Mouse (Mus musculus): Measurements from ENCODE around the gene Ggta1. TPM values are rescaled to one million over a fixed set of nuclear protein-coding genes. Genes with fewer than 3 reads are reported as not detected.

Gene Ggta1
- polyA plus RNA-seq, 1 experiment from 2014 or later, result 30.4 TPM

DNA sequence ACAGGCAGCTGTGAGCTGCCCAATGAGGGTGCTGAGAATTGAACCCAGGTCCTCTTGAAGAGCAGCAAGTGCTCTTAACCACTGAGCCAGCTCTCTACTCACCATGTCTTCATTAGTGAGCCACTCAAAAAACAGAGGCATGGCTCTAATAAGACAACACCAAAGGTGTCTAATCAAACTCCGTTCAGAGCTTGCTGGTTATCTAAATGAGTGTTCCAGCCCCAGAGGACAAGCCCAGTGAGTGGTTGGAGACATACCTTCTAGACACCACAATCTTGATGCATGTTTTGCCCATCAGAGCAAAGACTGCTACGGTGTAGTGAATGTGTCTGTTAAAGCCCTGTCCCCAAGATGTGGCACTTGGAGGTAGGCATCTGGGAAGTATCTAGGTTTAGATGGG is 43.4 kb downstream of the Ggta1 start:
- peaks cover 12% of the 10 kb centered on the region; the same call in 1 of the 2 replicates for H3K4me1 ChIP-seq
- 87% methylated on average over 2 of the region's 2 CpGs for WGBS
- H3K4me3 ChIP-seq, result no peak overlapping the region
- H3K27ac ChIP-seq, result no peak overlapping the region
- peaks cover 5% of the 10 kb centered on the region for H3K9me3 ChIP-seq
- peaks cover 72% of the 10 kb centered on the region for H3K36me3 ChIP-seq
- DNase-seq (ENCODE audit: low spot score), result no peak
- H3K27me3 ChIP-seq (ENCODE audit: insufficient read depth, poor library complexity, severe bottlenecking), result no peaks in the 10 kb centered on the region

DNA sequence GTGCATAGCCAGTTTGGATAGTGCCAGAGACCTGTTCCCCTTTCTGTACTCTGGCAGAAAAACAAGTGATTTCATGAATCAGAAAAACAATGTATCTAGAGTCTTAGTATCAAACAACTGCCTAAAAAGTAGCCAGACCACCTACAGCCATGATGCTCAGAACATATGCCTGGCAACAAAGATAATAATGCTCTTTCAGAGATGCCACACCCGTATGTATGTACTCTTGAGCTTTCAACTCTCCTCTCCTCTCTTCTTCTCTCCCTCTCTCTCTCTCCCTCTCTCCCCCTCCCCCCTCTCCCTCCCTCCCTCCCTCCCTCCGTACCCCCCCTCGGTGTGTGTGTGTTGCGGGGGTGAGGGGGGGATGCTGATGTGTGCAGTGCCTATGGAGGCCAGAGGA is 43.8 kb downstream of the Ggta1 start:
- no peak overlapping the region for H3K27ac ChIP-seq
- 91% methylated on average over 4 of the region's 4 CpGs for WGBS
- H3K36me3 ChIP-seq, result peaks cover 68% of the 10 kb centered on the region

DNA sequence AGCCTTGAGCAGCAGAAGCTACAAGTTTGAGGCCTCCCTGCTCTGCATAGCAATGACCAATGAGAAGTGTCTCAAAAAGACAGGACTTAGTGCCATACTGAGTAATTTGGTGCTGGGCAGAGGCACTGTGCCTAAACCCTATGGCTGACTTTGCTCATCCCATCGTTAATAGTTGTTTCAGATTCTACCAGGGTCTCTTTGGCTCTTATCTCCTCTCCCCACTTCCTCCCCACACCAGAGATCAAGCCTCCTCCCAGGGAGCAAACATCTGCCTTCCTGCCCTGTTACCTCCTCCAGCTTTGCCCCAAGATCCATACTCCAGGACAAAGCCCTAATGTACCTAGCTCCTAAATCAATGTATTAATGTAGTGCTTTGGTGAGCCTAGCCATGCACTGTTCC is 45.8 kb downstream of the Ggta1 start:
- Histone ChIP-seq H3K4me1 (peaks cover 22% of the 10 kb centered on the region; the same call in 1 of the 2 replicates), H3K9me3 (peaks cover 5% of the 10 kb centered on the region), H3K4me3 (no peak overlapping the region), H3K27ac (no peak overlapping the region), H3K36me3 (peaks cover 62% of the 10 kb centered on the region), H3K27me3 (ENCODE audit: insufficient read depth, poor library complexity, severe bottlenecking) (no peaks in the 10 kb centered on the region)
- 33% methylated on average over 1 of the region's 1 CpGs for WGBS
- no peak for DNase-seq (ENCODE audit: low spot score)

More for the DNA sequence above, 43.8 kb downstream of the Ggta1 start:
- Histone ChIP-seq H3K27me3 (ENCODE audit: insufficient read depth, poor library complexity, severe bottlenecking) (no peaks in the 10 kb centered on the region), H3K9me3 (peaks cover 5% of the 10 kb centered on the region), H3K4me1 (peaks cover 11% of the 10 kb centered on the region; the same call in 1 of the 2 replicates), H3K4me3 (no peak overlapping the region)
- no peak for DNase-seq (ENCODE audit: low spot score)

DNA sequence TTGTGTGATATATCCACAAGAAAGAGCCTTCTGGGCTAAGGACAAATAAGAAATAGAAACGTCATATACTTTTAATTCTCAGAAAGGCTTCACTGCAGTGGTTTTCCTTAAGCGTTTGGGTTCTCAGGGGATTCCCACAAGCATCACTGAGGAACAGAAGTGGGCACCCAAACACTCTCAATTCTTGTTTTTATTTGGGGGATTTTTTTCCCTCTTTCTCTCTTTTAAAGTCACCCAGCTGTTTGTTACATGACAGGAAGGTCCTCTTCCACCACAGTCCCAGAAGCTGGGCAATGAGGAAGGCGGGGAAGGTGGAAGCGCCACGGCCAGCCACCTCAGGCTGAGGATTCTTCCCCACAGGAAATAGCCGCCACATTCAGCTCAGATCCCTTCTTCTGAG is 46.6 kb downstream of the Ggta1 start:
- WGBS, result 79% methylated on average over 6 of the region's 6 CpGs
- H3K4me3 ChIP-seq, result no peak overlapping the region
- peaks cover 5% of the 10 kb centered on the region for H3K9me3 ChIP-seq
- DNase-seq (ENCODE audit: low spot score), result no peak
- H3K27me3 ChIP-seq (ENCODE audit: insufficient read depth, poor library complexity, severe bottlenecking), result no peaks in the 10 kb centered on the region
- H3K4me1 ChIP-seq, result peaks cover 22% of the 10 kb centered on the region; the same call in 1 of the 2 replicates
- H3K27ac ChIP-seq, result no peak overlapping the region
- peaks cover 60% of the 10 kb centered on the region for H3K36me3 ChIP-seq

DNA sequence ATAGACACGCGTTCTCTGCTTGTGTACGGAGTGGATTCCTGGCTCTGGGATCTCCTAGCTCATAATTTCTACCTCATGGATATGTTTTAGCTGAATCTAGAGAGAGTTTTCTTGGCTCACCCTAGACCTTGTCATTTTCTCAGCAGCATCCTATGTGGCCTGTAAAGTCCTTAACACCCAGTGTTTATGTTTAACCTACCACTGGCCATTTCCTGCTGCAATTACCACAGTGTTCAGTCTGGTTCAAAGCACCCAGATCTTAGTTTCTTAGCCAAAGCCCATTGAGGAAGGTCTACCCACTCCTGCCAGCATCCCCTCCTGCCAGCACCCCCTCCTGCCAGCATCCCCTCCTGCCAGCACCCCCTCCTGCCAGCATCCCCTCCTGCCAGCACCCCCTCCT is 50.2 kb downstream of the Ggta1 start:
- Histone ChIP-seq H3K9me3 (no peaks in the 10 kb centered on the region), H3K36me3 (peaks cover 57% of the 10 kb centered on the region), H3K27ac (no peak overlapping the region), H3K27me3 (ENCODE audit: insufficient read depth, poor library complexity, severe bottlenecking) (no peaks in the 10 kb centered on the region), H3K4me1 (peaks cover 42% of the 10 kb centered on the region), H3K4me3 (no peak overlapping the region)
- 88% methylated on average over 3 of the region's 3 CpGs for WGBS
- no peak for DNase-seq (ENCODE audit: low spot score)

DNA sequence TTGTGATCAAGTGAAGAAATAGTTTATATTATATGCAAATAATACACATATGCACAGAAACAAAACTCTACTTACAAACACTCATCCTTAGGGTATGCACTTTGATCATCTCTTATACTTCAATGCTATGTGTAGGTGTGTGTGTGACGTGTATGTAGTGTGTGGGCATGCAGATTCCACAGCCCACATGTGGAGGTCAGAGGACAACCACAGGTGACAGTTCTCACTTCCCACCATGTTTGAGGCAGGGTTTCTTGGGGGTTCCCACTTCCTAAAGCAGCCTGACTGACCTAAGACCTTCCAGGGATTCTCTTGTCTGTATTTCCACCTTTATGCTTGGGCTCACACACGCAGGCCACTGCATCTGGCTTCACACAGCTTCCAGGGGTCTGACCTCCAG is 50.8 kb downstream of the Ggta1 start:
- H3K36me3 ChIP-seq, result peaks cover 60% of the 10 kb centered on the region
- H3K4me1 ChIP-seq, result peaks cover 40% of the 10 kb centered on the region
- WGBS, result 75% methylated on average over 2 of the region's 2 CpGs
- no peaks in the 10 kb centered on the region for H3K27me3 ChIP-seq (ENCODE audit: insufficient read depth, poor library complexity, severe bottlenecking)
- H3K4me3 ChIP-seq, result no peak overlapping the region
- DNase-seq (ENCODE audit: low spot score), result no peak
- H3K27ac ChIP-seq, result no peak overlapping the region
- H3K9me3 ChIP-seq, result no peaks in the 10 kb centered on the region

DNA sequence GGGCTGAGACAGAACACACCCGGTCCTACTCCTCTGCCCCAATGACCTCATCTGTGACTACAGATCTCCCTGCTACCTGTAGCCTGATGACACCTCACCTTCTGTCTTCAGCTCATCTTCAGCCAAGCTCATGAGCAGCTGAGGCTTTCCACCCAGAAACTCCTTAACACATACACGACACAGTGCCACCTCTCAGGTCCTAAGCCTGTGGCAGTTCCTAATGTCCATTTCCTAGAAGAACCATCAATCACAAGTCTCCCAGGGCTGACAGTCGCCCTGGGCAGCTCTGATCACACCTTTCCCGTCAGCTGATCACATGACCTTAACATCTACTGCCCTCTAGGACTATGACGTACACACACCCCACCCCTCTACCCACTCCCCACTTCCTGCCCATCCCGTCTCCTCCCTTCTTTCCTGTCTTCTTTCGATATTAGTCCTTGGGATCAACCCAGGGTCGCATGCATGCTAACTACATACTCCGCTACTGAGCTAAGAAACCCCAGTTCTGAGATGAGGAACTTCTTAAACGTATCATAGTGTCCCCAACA is 51.3 kb downstream of the Ggta1 start:
- H3K27ac ChIP-seq, result no peak overlapping the region
- no peaks in the 10 kb centered on the region for H3K9me3 ChIP-seq
- WGBS, result 63% methylated on average over 10 of the region's 10 CpGs
- DNase-seq (ENCODE audit: low spot score), result peak; percentile 66
- no peaks in the 10 kb centered on the region for H3K27me3 ChIP-seq (ENCODE audit: insufficient read depth, poor library complexity, severe bottlenecking)
- H3K4me1 ChIP-seq, result peaks cover 35% of the 10 kb centered on the region
- no peak overlapping the region for H3K4me3 ChIP-seq
- peaks cover 61% of the 10 kb centered on the region for H3K36me3 ChIP-seq

DNA sequence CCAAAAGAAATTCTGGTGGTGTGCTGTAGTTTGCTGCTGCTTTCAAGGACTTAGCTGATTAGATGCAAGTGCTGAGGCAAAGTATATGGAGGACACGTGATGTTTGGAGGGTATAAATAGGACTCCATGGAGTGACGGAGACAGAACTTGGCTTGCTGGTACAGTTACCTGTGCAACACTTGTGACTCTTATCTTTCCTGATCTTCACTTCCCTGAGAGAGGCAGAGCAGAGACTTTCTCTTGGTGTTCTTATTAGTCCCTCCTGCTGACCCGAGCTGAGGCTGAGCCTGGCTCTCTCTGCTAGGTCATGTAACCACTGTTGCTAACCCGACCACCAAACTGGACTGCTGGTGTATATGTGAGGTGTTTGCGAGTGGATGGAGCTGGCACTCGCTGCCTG is 53.6 kb downstream of the Ggta1 start:
- Histone ChIP-seq H3K4me3 (no peak overlapping the region), H3K36me3 (peaks cover 73% of the 10 kb centered on the region), H3K27me3 (ENCODE audit: insufficient read depth, poor library complexity, severe bottlenecking) (no peaks in the 10 kb centered on the region), H3K4me1 (peaks cover 34% of the 10 kb centered on the region), H3K27ac (peak overlapping the region; percentile 47; the same call in 1 of the 2 replicates), H3K9me3 (no peaks in the 10 kb centered on the region)
- WGBS, result 76% methylated on average over 6 of the region's 6 CpGs
- peak; percentile 68 for DNase-seq (ENCODE audit: low spot score)

DNA sequence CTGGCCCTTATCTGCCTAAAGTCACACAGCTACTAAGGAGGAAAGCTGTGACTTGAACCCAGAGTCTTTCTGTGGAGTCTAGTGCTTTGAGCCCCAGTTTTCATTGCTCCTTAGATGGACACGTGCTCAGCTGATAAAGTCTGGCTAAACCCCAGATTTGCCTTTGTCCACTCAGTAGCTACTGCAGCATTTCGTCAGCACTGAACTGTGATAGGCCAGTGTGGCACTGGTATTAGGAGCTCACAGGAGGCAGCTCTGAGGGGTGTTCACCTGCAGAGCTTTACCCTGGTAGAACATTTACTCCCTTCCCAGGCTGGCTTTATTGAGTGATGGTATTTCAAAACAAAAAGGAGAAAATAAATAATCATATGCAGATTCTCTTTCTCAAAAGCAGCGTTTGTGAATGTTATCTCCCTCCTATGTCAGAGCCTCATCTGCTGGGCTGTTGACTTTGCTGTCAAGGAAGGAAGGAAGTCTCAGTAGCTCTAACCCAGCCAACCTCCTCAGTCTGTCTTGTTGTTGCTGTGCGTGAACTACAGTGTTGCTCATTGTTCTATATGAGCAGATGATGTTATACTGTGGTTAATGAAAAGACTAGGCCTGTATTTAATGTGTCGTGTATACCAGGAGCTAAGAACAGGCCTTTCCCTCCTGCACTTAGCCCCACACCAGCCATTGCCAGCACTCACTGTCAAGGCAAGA is 54.5 kb downstream of the Ggta1 start:
- H3K9me3 ChIP-seq, result no peaks in the 10 kb centered on the region
- no peaks in the 10 kb centered on the region for H3K27me3 ChIP-seq (ENCODE audit: insufficient read depth, poor library complexity, severe bottlenecking)
- DNase-seq (ENCODE audit: low spot score), result peak; percentile 67
- peaks cover 26% of the 10 kb centered on the region for H3K4me1 ChIP-seq
- no peak overlapping the region for H3K27ac ChIP-seq
- peaks cover 79% of the 10 kb centered on the region for H3K36me3 ChIP-seq
- no peak overlapping the region for H3K4me3 ChIP-seq
- WGBS, result 64% methylated on average over 5 of the region's 5 CpGs

DNA sequence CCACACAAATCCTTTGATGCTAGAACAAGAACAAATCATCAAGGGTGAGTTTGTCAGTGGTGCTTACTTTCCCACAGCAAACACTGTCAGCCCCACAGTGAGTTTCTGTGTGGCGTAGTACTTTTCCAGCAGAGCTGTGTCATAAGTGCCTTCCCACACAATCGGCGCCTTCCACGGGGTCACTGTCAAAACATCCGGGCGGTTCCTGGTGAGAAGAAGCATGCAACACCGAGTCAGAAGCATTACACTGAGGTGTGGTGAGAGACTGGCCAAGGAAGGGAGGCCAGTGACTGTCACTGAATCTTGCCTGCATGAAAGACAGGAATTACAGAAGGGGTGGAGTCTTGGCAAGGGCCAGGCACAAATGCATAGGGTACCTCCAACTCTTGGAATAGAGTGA is 55.2 kb downstream of the Ggta1 start:
- Histone ChIP-seq H3K36me3 (peaks cover 72% of the 10 kb centered on the region), H3K4me3 (no peak overlapping the region), H3K9me3 (no peaks in the 10 kb centered on the region), H3K27ac (peak overlapping the region; percentile 42; the same call in 1 of the 2 replicates), H3K27me3 (ENCODE audit: insufficient read depth, poor library complexity, severe bottlenecking) (no peaks in the 10 kb centered on the region), H3K4me1 (peaks cover 22% of the 10 kb centered on the region)
- 72% methylated on average over 7 of the region's 7 CpGs for WGBS
- peak; percentile 74 for DNase-seq (ENCODE audit: low spot score)

DNA sequence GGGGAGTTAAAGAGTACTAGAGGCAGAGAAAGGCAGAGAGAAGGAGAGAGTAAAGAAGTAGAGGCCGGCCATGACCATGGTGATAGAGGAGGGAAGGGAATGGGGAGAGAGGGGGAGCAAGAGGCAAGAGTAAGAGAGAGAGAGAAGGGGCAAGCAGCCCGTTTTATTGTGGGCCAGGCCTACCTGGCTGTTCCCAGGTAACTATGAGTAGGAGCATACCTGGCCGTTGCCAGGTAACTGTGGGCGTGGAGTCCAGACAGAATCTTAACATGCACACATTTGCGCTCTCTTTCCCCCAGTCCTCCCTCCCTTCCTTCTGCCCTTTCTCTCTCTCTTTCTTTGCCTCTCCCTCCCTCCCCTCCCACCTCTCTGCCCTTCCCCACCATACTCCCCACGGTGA is 55.8 kb downstream of the Ggta1 start:
- Histone ChIP-seq H3K27me3 (ENCODE audit: insufficient read depth, poor library complexity, severe bottlenecking) (no peaks in the 10 kb centered on the region), H3K4me1 (peaks cover 22% of the 10 kb centered on the region), H3K36me3 (peaks cover 71% of the 10 kb centered on the region), H3K27ac (no peak overlapping the region), H3K4me3 (no peak overlapping the region), H3K9me3 (no peaks in the 10 kb centered on the region)
- 80% methylated on average over 6 of the region's 6 CpGs for WGBS
- DNase-seq (ENCODE audit: low spot score), result peak; percentile 61

DNA sequence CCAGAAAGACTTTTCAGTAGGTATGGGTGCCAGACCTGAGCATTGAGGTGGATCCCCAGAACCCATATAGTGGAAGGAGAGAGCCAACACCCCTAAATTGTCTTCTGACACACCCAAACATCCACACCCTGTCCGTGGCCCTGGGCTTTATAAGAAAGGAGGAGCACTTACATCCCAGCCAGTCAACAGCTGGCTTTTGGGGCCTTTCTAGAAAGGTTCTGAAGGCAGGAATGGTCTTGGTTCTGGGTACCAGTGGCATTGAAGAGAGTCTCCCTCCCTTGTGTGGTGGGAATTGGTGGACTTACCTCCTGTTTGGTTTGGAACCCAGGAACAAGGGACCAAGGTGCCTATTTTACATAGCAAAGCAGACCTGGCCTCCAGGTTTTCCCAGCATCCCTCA is 56.4 kb downstream of the Ggta1 start:
- H3K9me3 ChIP-seq, result no peaks in the 10 kb centered on the region
- 89% methylated on average over 1 of the region's 1 CpGs for WGBS
- peaks cover 22% of the 10 kb centered on the region for H3K4me1 ChIP-seq
- no peak overlapping the region for H3K4me3 ChIP-seq
- peak; percentile 54 for DNase-seq (ENCODE audit: low spot score)
- no peaks in the 10 kb centered on the region for H3K27me3 ChIP-seq (ENCODE audit: insufficient read depth, poor library complexity, severe bottlenecking)
- H3K36me3 ChIP-seq, result peaks cover 68% of the 10 kb centered on the region
- H3K27ac ChIP-seq, result no peak overlapping the region

DNA sequence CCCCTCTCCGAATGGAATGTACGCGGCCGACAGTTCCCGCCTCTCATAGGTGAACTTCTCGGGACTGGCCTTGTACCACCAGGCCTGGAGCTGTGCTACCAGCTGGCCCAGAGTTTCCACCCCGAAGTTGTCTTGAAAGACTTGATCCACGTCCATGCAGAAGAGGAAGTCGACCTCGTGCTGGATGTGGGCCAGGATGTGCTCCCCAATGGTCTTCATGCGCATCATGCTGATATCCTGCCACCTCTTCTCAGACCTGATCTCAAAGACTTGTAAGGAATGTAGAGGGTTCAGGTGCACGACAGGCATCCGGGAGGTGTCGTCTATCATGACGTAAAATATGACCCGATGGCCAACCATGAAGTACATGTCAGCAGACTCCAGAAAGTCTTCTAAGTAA is 60.6 kb downstream of the Ggta1 start:
- 90% methylated on average over 16 of the region's 16 CpGs for WGBS
- Histone ChIP-seq H3K9me3 (no peaks in the 10 kb centered on the region), H3K27me3 (ENCODE audit: insufficient read depth, poor library complexity, severe bottlenecking) (no peaks in the 10 kb centered on the region), H3K4me3 (no peak overlapping the region), H3K36me3 (peaks cover 45% of the 10 kb centered on the region), H3K4me1 (peaks cover 8% of the 10 kb centered on the region), H3K27ac (no peak overlapping the region)
- DNase-seq (ENCODE audit: low spot score), result no peak

Measured in heart, embryonic 10.5 days (tissue).